In genomic region chr10:42278307-42278850, GRCm38 (mm10) we compare ENCODE assay signal across 8 mouse cellular contexts. TPM values are rescaled to one million over a fixed set of nuclear protein-coding genes. Genes with fewer than 3 reads are reported as not detected.
DNase-seq lines count a peak whose midpoint lies in the region; ATAC-seq and TF ChIP-seq lines count a peak whose summit lies in the region.

No protein-coding gene starts in this region.

- intact Hi-C loops in left cerebral cortex, postnatal 36 days (cut with DNase I), result loop anchor here (5.0 to 10.0 kb wide), 5 partner anchors 251 to 764 kb away; partner anchors contain the start of gene Cd164

- H3K27me3 ChIP-seq in spleen, adult 2 months (ENCODE audit: control insufficient read depth, insufficient read depth, low read length), result no peaks in the 10 kb centered on the region
- H3K27me3 ChIP-seq in limb, embryonic 15.5 days, result no peaks in the 10 kb centered on the region
- no peaks in the 10 kb centered on the region for H3K27me3 ChIP-seq in stomach, embryonic 16.5 days (ENCODE audit: control insufficient read depth, insufficient read depth, low read length)

- peak; percentile 59 for DNase-seq in embryo, embryonic 10 days (ENCODE audit: low spot score)
- no peak for DNase-seq in embryo, embryonic 9.5 days (ENCODE audit: extremely low spot score)
- DNase-seq in spleen, adult 2 months (ENCODE audit: low read depth in 1 of 2, low spot score in 2 of 2), result peak in 1 of 2 experiments; percentile 14
- DNase-seq in spleen, postnatal 10 days (ENCODE audit: low spot score in 2 of 2), result no peak
- no peak for DNase-seq in ovary, postnatal 36 days (ENCODE audit: low spot score)
- DNase-seq in left cerebral cortex, postnatal 36 days (ENCODE audit: low spot score in 2 of 2), result no peak

- peak overlapping the region; percentile 97 for H3K4me2 ChIP-seq in limb, embryonic 15.5 days
- peak overlapping the region; percentile 89 for H3K4me2 ChIP-seq in stomach, embryonic 16.5 days (ENCODE audit: low read depth, low read length)

- H3K9me3 ChIP-seq in limb, embryonic 15.5 days, result no peaks in the 10 kb centered on the region
- no peaks in the 10 kb centered on the region for H3K9me3 ChIP-seq in stomach, embryonic 16.5 days (replicated peaks; ENCODE audit: control insufficient read depth, low read length)

- ATAC-seq in limb, embryonic 15.5 days (ENCODE audit: insufficient number of reproducible peaks, low FRiP score, low TSS enrichment, low read depth), result no peak
- ATAC-seq in stomach, embryonic 16.5 days (ENCODE audit: insufficient read depth, low FRiP score), result no peak

- WGBS in spleen, adult 2 months, result 5% methylated on average over 38 of the region's 38 CpGs
- WGBS in limb, embryonic 15.5 days, result 1% methylated on average over 38 of the region's 38 CpGs
- WGBS in stomach, embryonic 16.5 days, result 2% methylated on average over 38 of the region's 38 CpGs

- H3K4me1 ChIP-seq in spleen, adult 2 months (ENCODE audit: control insufficient read depth, insufficient read depth, insufficient read length), result peaks cover 23% of the 10 kb centered on the region
- peaks cover 27% of the 10 kb centered on the region for H3K4me1 ChIP-seq in limb, embryonic 15.5 days
- H3K4me1 ChIP-seq in stomach, embryonic 16.5 days (ENCODE audit: control insufficient read depth, insufficient read depth, low read length), result peaks cover 17% of the 10 kb centered on the region

- peak overlapping the region; percentile 78 for H3K9ac ChIP-seq in limb, embryonic 15.5 days
- H3K9ac ChIP-seq in stomach, embryonic 16.5 days (ENCODE audit: low read length), result peak overlapping the region; percentile 79

- peak overlapping the region; percentile 99 for H3K27ac ChIP-seq in spleen, adult 2 months (ENCODE audit: insufficient read depth, low read length)
- H3K27ac ChIP-seq in limb, embryonic 15.5 days, result peak overlapping the region; percentile 100
- peak overlapping the region; percentile 98 for H3K27ac ChIP-seq in stomach, embryonic 16.5 days (ENCODE audit: low read length)

- no peak for TF ChIP-seq POLR2A in spleen, adult 2 months (IDR thresholded peaks at IDR 0.05; ENCODE audit: low read depth, low read length)

- 0 out of 2 replicates have a peak, but pooled peaks cover 2% of the 10 kb centered on the region for H3K36me3 ChIP-seq in spleen, adult 2 months (ENCODE audit: control insufficient read depth, insufficient read depth, low read length)
- no peaks in the 10 kb centered on the region for H3K36me3 ChIP-seq in limb, embryonic 15.5 days
- H3K36me3 ChIP-seq in stomach, embryonic 16.5 days (ENCODE audit: control insufficient read depth, insufficient read depth, low read length), result no peaks in the 10 kb centered on the region

- H3K4me3 ChIP-seq in spleen, adult 2 months (ENCODE audit: extremely low read depth, insufficient read depth, insufficient read length), result peak overlapping the region; percentile 79
- peak overlapping the region; percentile 75 for H3K4me3 ChIP-seq in limb, embryonic 15.5 days
- peak overlapping the region; percentile 91 for H3K4me3 ChIP-seq in stomach, embryonic 16.5 days (replicated peaks; ENCODE audit: low read length)

- TF ChIP-seq CTCF in spleen, adult 2 months (IDR thresholded peaks at IDR 0.05; ENCODE audit: extremely low read depth, insufficient read depth, insufficient read length, insufficient replicate concordance), result no peak

RNA-seq across cellular contexts. Expression of gene Foxo3, which starts 1.8 kb away (rescaled TPM):
- polyA plus RNA-seq in spleen, adult 2 months (2012; rRNA removed), result 44.6 and 50.6 TPM in 2 replicates
- 9.0 and 10.2 TPM in 2 replicates for polyA plus RNA-seq in limb, embryonic 15.5 days (2015; fragmentation: Nextera tagmentation; extraction: Ambion mirVana)
- 7.2 and 7.6 TPM in 2 replicates for polyA plus RNA-seq in stomach, embryonic 16.5 days (2015; fragmentation: Nextera tagmentation; extraction: Ambion mirVana)
- 10 to 100 TPM; 73.1 to 78.6 TPM for total RNA-seq in left cerebral cortex, postnatal 36 days (2021)
